Mouse (Mus musculus) MEL (cell line): Measurements from ENCODE around the gene Glyatl3.
A peak's percentile ranks its signal among the peaks of the same experiment; 100 is the strongest.

Experiments
- CHD1 ChIP-seq: IDR thresholded peaks from 2 replicates; pipeline ENCODE4 v1.6.1; 2012; ENCODE audit warnings: low read depth, mild to moderate bottlenecking, inconsistent platforms, low read length, improper control_type of control experiment
- CTCF ChIP-seq, 3 experiments: IDR thresholded peaks in 2 of 3; conservative IDR thresholded peaks in 1 of 3; 2 replicates each; pipeline ENCODE4 v1.5.1; 2011 to 2012; ENCODE audit warnings: low read length in 3 of 3, low read depth in 2 of 3, mild to moderate bottlenecking in 2 of 3, improper control_type of control experiment in 1 of 3, inconsistent platforms in 1 of 3, mixed read lengths in 1 of 3, moderate library complexity in 1 of 3; ENCODE audit not compliant: control insufficient read depth in 1 of 3, insufficient read depth in 1 of 3, poor library complexity in 1 of 3, severe bottlenecking in 1 of 3
- E2F4 ChIP-seq: IDR thresholded peaks from 2 replicates; pipeline ENCODE4 v1.6.1; 2011; ENCODE audit warnings: low read depth, low read length, improper control_type of control experiment, borderline replicate concordance
- EP300 ChIP-seq, 2 experiments: IDR thresholded peaks; 2 replicates each; pipeline ENCODE4 v1.6.1; 2011; ENCODE audit warnings: improper control_type of control experiment in 2 of 2, low read length in 2 of 2, low read depth in 1 of 2, mild to moderate bottlenecking in 1 of 2
- GATA1 ChIP-seq: IDR thresholded peaks from 2 replicates; pipeline ENCODE4 v1.6.1; 2011; ENCODE audit warnings: low read depth, low read length, improper control_type of control experiment
- HCFC1 ChIP-seq: IDR thresholded peaks from 2 replicates; pipeline ENCODE4 v1.6.1; 2012; ENCODE audit warnings: low read depth, mild to moderate bottlenecking, inconsistent platforms, low read length, improper control_type of control experiment, moderate library complexity
- MAX ChIP-seq: IDR thresholded peaks from 2 replicates; pipeline ENCODE4 v1.6.1; 2011; ENCODE audit warnings: low read length, improper control_type of control experiment
- MEF2A ChIP-seq: IDR thresholded peaks from 2 replicates; pipeline ENCODE4 v1.6.1; 2014; ENCODE audit warnings: low read depth, mild to moderate bottlenecking, inconsistent platforms, low read length, improper control_type of control experiment; ENCODE audit not compliant: poor library complexity, insufficient replicate concordance, severe bottlenecking; ENCODE audit errors: extremely low read depth
- NRF1 ChIP-seq: IDR thresholded peaks from 2 replicates; pipeline ENCODE4 v1.6.1; 2014; ENCODE audit warnings: low read depth, mild to moderate bottlenecking, inconsistent platforms, low read length, improper control_type of control experiment, moderate library complexity; ENCODE audit not compliant: poor library complexity, insufficient read depth, severe bottlenecking
- POLR2A ChIP-seq, 2 experiments: IDR thresholded peaks; 2 replicates each; pipeline ENCODE4 v1.6.1; 2011 to 2012; ENCODE audit warnings: low read length in 2 of 2, mild to moderate bottlenecking in 2 of 2, control low read depth in 1 of 2, improper control_type of control experiment in 1 of 2, low read depth in 1 of 2, moderate library complexity in 1 of 2; ENCODE audit not compliant: control insufficient read depth in 1 of 2, insufficient read depth in 1 of 2, poor library complexity in 1 of 2
- USF1 ChIP-seq: IDR thresholded peaks from 2 replicates; pipeline ENCODE4 v1.6.1; 2014; ENCODE audit warnings: low read depth, mild to moderate bottlenecking, inconsistent platforms, low read length, improper control_type of control experiment, moderate library complexity
- ZC3H11A ChIP-seq: IDR thresholded peaks from 2 replicates; pipeline ENCODE4 v1.6.1; 2012; ENCODE audit warnings: low read depth, mild to moderate bottlenecking, inconsistent platforms, low read length, improper control_type of control experiment
- ZKSCAN1 ChIP-seq: IDR thresholded peaks from 2 replicates; pipeline ENCODE4 v1.6.1; 2012; ENCODE audit warnings: low read depth, mild to moderate bottlenecking, inconsistent platforms, low read length, improper control_type of control experiment, moderate library complexity
- ZNF384 ChIP-seq: IDR thresholded peaks from 2 replicates; pipeline ENCODE4 v1.6.1; 2012; ENCODE audit warnings: low read depth, mild to moderate bottlenecking, inconsistent platforms, low read length, improper control_type of control experiment

DNA sequence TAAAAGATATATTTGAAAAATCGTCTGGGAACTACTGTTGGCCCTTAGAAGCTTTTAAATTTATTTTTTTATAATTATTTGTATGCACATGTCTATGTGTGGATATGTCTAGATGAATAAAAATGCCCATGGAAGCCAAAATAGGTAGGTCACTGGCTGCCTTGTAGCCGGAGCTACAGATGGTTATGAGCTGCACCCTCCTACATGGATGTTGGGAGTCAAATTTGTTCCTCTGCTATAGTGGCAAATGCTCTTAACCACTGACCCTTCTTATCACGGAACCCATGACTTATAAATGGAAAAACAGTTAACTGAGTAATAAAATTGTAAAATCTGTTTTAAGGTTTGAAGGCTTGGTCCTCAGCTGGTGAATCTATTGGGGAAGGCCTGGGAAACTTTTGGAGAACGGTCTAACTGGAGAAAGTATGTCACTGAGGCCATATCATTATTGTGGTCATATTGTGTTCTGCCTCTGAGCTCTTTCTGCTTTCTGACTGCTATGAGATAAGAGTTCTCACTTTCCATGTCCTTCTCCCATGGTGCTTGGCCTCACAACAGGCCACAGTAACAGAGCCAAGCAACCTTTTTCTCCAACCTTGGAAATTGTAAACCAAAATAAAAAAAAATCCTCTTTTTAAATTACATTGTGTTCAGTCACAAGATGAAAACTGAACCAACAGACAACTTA lies 26.2 kb downstream of the Glyatl3 start:
- TF ChIP-seq EP300 (IDR thresholded peaks at IDR 0.05; ENCODE audit: low read depth in 1 of 2, low read length in 2 of 2) = peak; percentile 68
- no peak for TF ChIP-seq ZNF384
- TF ChIP-seq POLR2A (IDR thresholded peaks at IDR 0.05; ENCODE audit: control insufficient read depth in 1 of 2, insufficient read depth in 1 of 2, low read depth in 1 of 2, low read length in 2 of 2, poor library complexity in 1 of 2) = no peak
- peak; percentile 50 for TF ChIP-seq GATA1
- no peak for TF ChIP-seq CTCF (IDR thresholded peaks at IDR 0.05 in 2 of 3, conservative IDR thresholded peaks at IDR 0.05 in 1 of 3; ENCODE audit: control insufficient read depth in 1 of 3, insufficient read depth in 1 of 3, low read depth in 2 of 3, low read length in 3 of 3, poor library complexity in 1 of 3, severe bottlenecking in 1 of 3)
- no peak for TF ChIP-seq USF1
- no peak for TF ChIP-seq ZKSCAN1
- TF ChIP-seq CHD1 = no peak
- no peak for TF ChIP-seq MEF2A
- TF ChIP-seq HCFC1 = no peak
- TF ChIP-seq MAX = no peak
- no peak for TF ChIP-seq ZC3H11A
- no peak for TF ChIP-seq NRF1
- TF ChIP-seq E2F4 = no peak
